Mouse (Mus musculus) liver, embryonic 14.5 days (tissue): ENCODE results near the gene Vmn1r1. TPM values are rescaled to one million over a fixed set of nuclear protein-coding genes. Genes with fewer than 3 reads are reported as not detected.

ENCODE experiments used
- ATAC-seq: fragments of 200-750 bp; cut with Nextera tagmentation; 2 replicates; pipeline ENCODE4 v1.8.0; 2017; ENCODE audit warnings: moderate number of reproducible peaks, mild to moderate bottlenecking, moderate library complexity; ENCODE audit not compliant: insufficient read depth
- DNase-seq, 3 experiments: peaks; one replicate each; pipeline ENCODE4 v3.0.0-alpha.2; 2012 to 2013; ENCODE audit warnings: low read depth in 3 of 3, low spot score in 3 of 3
- H3K27ac ChIP-seq: fragments of 300-500 bp; sonication (generic); 2 replicates; pipeline ENCODE4 v1.5.1; 2014; ENCODE audit warnings: moderate library complexity, mild to moderate bottlenecking, control low read depth, inconsistent platforms
- H3K27me3 ChIP-seq: fragments of 300-500 bp; sonication (generic); 2 replicates; pipeline ENCODE4 v1.6.1; 2014; ENCODE audit warnings: mild to moderate bottlenecking, low read length, moderate library complexity; ENCODE audit not compliant: control insufficient read depth, insufficient read depth
- H3K36me3 ChIP-seq: fragments of 300-500 bp; sonication (generic); replicated peaks from 2 replicates; pipeline ENCODE4 v1.6.1; 2014; ENCODE audit warnings: low read depth; ENCODE audit not compliant: control insufficient read depth, insufficient read depth
- H3K4me1 ChIP-seq, 2 experiments: fragments of 200-500 bp in 1 of 2; fragments of 300-500 bp in 1 of 2; sonication (generic) in 1 of 2; replicated peaks; 2 replicates each; pipeline ENCODE4 v1.6.1; 2012 to 2014; ENCODE audit warnings: antibody characterized with exemption in 1 of 2, inconsistent platforms in 1 of 2, low read length in 1 of 2; ENCODE audit not compliant: control insufficient read depth in 2 of 2, insufficient read depth in 2 of 2
- H3K4me2 ChIP-seq: fragments of 300-500 bp; sonication (generic); 2 replicates; pipeline ENCODE4 v1.6.1; 2014; ENCODE audit warnings: low read depth, mild to moderate bottlenecking, control low read depth, moderate library complexity
- H3K4me3 ChIP-seq, 2 experiments: fragments of 200-500 bp in 1 of 2; fragments of 300-500 bp in 1 of 2; sonication (generic) in 1 of 2; 2 replicates each; pipeline ENCODE4 v1.5.1; 2012 to 2014; ENCODE audit warnings: low read depth in 2 of 2, low read length in 2 of 2, mild to moderate bottlenecking in 2 of 2, control low read depth in 1 of 2, inconsistent platforms in 1 of 2, moderate library complexity in 1 of 2; ENCODE audit not compliant: insufficient read depth in 1 of 2
- H3K9ac ChIP-seq: fragments of 300-500 bp; sonication (generic); replicated peaks from 2 replicates; pipeline ENCODE4 v1.6.1; 2014; ENCODE audit warnings: mild to moderate bottlenecking, control low read depth, moderate library complexity
- H3K9me3 ChIP-seq: fragments of 300-500 bp; sonication (generic); 2 replicates; pipeline ENCODE4 v1.6.1; 2016; ENCODE audit warnings: low read length, mixed read lengths; ENCODE audit not compliant: control insufficient read depth
- CTCF ChIP-seq: IDR thresholded peaks from 2 replicates; pipeline ENCODE4 v1.5.1; 2016; ENCODE audit warnings: antibody characterized with exemption, low read depth, control low read depth
- EP300 ChIP-seq: IDR thresholded peaks from 2 replicates; pipeline ENCODE4 v1.6.1; 2016; ENCODE audit warnings: antibody characterized with exemption, low read depth
- WGBS: fragments of 180-500 bp; shearing (Covaris S2); extraction: QIAGEN DNeasy Blood & Tissue Kit; methylation state at CpG from one replicate; pipeline ENCODE4 v1.1.7; 2014; ENCODE audit not compliant: insufficient replicate concordance; 5-methylcytosine and 5-hydroxymethylcytosine counted together
- polyA plus RNA-seq, 2 experiments: library from polyadenylated mRNA; depleted of rRNA in 1 of 2; stranded (reverse) in 1 of 2; unstranded in 1 of 2; fragments of >200 nt; fragmentation: Nextera tagmentation in 1 of 2; extraction: Ambion mirVana in 1 of 2; gene quantifications; 2 replicates each; pipeline versions ENCODE4 v1.2.1 to v1.2.3; 2012 to 2014

Gene Vmn1r1
- polyA plus RNA-seq, 2 experiments, result not detected

- 59% methylated on average over 28 of the region's 28 CpGs for WGBS
- no peak for TF ChIP-seq CTCF
- TF ChIP-seq EP300, result no peak
- Histone ChIP-seq H3K9ac (no peak overlapping the region), H3K4me1 (no peaks in the 10 kb centered on the region), H3K9me3 (no peaks in the 10 kb centered on the region), H3K36me3 (peaks cover 1% of the 10 kb centered on the region), H3K27ac (no peak overlapping the region), H3K4me2 (no peak overlapping the region), H3K4me3 (no peak overlapping the region), H3K27me3 (no peaks in the 10 kb centered on the region)
- ATAC-seq, result no peak
- DNase-seq, result no peak
These were observed 26.8 kb downstream of the Vmn1r1 start for GRCm38 (mm10) chr1:182137204-182138125.

- no peak overlapping the region for H3K9ac ChIP-seq
- peaks cover 13% of the 10 kb centered on the region for H3K36me3 ChIP-seq
- no peak for ATAC-seq
- no peak overlapping the region for H3K4me2 ChIP-seq
- H3K4me1 ChIP-seq, result peaks cover 2 to 4% of the 10 kb centered on the region in 2 experiments; a peak in 3 of 4 replicates
- H3K27ac ChIP-seq, result no peak overlapping the region
- no peak for DNase-seq
- TF ChIP-seq CTCF (peak; percentile 73), EP300 (no peak)
- WGBS, result 41% methylated on average over 2 of the region's 2 CpGs
- H3K9me3 ChIP-seq, result no peaks in the 10 kb centered on the region
- no peak overlapping the region for H3K4me3 ChIP-seq
- H3K27me3 ChIP-seq, result no peaks in the 10 kb centered on the region
These were observed 33.5 kb downstream of the Vmn1r1 start for GRCm38 (mm10) chr1:182130830-182131229.

GRCm38 (mm10) chr1:182124924-182125368, 39.3 kb downstream of the Vmn1r1 start:
- Histone ChIP-seq H3K4me3 (peak overlapping the region; percentile 86 to 93), H3K4me1 (peaks cover 6 to 11% of the 10 kb centered on the region in 2 experiments; a peak in 3 of 4 replicates), H3K9me3 (no peaks in the 10 kb centered on the region), H3K36me3 (peaks cover 7% of the 10 kb centered on the region), H3K27me3 (no peaks in the 10 kb centered on the region), H3K9ac (peak overlapping the region; percentile 89), H3K27ac (peak overlapping the region; percentile 32), H3K4me2 (peak overlapping the region; percentile 75)
- TF ChIP-seq CTCF (no peak), EP300 (no peak; the same call in 1 of the 2 replicates)
- under 1% methylated on average over 33 of the region's 33 CpGs for WGBS
- DNase-seq (peak; percentile 78 to 80 (median 79)), ATAC-seq (peak; percentile 93)

- Histone ChIP-seq H3K4me3 (peak within 1 kb of the TSS; percentile 86 to 93), H3K9ac (peak within 1 kb of the TSS; percentile 89), H3K27ac (peak within 1 kb of the TSS; percentile 32), H3K9me3 (no peaks in the 10 kb centered on the region), H3K4me2 (peak within 1 kb of the TSS; percentile 75), H3K36me3 (peaks cover 5% of the 10 kb centered on the region), H3K4me1 (peaks cover 6 to 11% of the 10 kb centered on the region in 2 experiments; a peak in 3 of 4 replicates), H3K27me3 (no peaks in the 10 kb centered on the region)
- DNase-seq, result peak; percentile 94 to 95 (median 95)
- peak; percentile 98 for ATAC-seq
- TF ChIP-seq CTCF (peak; percentile 98), EP300 (no peak)
- WGBS, result 1% methylated on average over 37 of the region's 37 CpGs
These were observed 39.8 kb downstream of the Vmn1r1 start, which contains the start of gene Srp9 for GRCm38 (mm10) chr1:182124506-182124905. Srp9 (plus strand) TSS chr1:182124737.

- H3K27ac ChIP-seq, result no peak overlapping the region
- DNase-seq (no peak), ATAC-seq (no peak)
- peaks cover 6 to 11% of the 10 kb centered on the region in 2 experiments; a peak in 3 of 4 replicates for H3K4me1 ChIP-seq
- no peaks in the 10 kb centered on the region for H3K9me3 ChIP-seq
- WGBS, result 57% methylated on average over 4 of the region's 4 CpGs
- H3K4me2 ChIP-seq, result no peak overlapping the region
- no peaks in the 10 kb centered on the region for H3K36me3 ChIP-seq
- no peak for TF ChIP-seq EP300
- TF ChIP-seq CTCF, result no peak
- no peak overlapping the region for H3K4me3 ChIP-seq
- H3K27me3 ChIP-seq, result no peaks in the 10 kb centered on the region
- no peak overlapping the region for H3K9ac ChIP-seq
These were observed 41.9 kb downstream of the Vmn1r1 start for GRCm38 (mm10) chr1:182122413-182122812.
